Mouse (Mus musculus): ENCODE data around the gene Tnfrsf1a. TPM values are rescaled to one million over a fixed set of nuclear protein-coding genes. Genes with fewer than 3 reads are reported as not detected.

The Tnfrsf1a gene
- polyA plus RNA-seq, 1 experiment from 2014 or later = 11.3 TPM

DNA sequence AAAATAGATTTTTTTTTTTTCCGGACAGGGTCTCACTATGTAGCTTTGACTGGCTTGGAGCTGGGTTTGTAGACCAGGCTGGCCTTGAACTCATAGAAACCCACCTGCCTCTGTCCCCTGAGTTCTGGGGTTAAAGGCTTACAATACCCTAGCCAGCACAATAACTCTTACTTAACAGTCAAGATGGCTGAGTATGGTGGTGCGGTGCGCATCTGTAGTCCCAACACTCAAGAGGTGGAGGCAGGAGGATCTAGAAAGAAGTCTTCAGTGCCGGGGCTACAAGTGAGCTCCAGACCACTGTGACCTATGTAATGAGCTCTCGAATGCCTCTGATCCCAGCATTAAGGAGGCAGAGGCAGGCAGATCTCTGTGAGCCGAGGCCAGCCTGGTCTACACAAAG lies 62.5 kb downstream of the Tnfrsf1a start:
- WGBS = 97% methylated on average over 6 of the region's 6 CpGs
- no peak overlapping the region for H3K4me3 ChIP-seq
- no peak overlapping the region for H3K9ac ChIP-seq (replicated peaks)
- H3K4me1 ChIP-seq = no peaks in the 10 kb centered on the region
- ATAC-seq (replicated peaks) = no peak
- no peaks in the 10 kb centered on the region for H3K36me3 ChIP-seq
- H3K27me3 ChIP-seq = no peaks in the 10 kb centered on the region
- no peak overlapping the region for H3K4me2 ChIP-seq (replicated peaks)
- H3K9me3 ChIP-seq = no peaks in the 10 kb centered on the region
- H3K27ac ChIP-seq (replicated peaks) = no peak overlapping the region

Other genes with a start within 250 kb of the Tnfrsf1a start
- gene Nop2, start 217.5 kb upstream of the Tnfrsf1a start, polyA plus RNA-seq (2015; fragmentation: Nextera tagmentation; extraction: Ambion mirVana) = 51.1 and 51.8 TPM in 2 replicates
- 18.9 and 21.0 TPM in 2 replicates for gene Iffo1, start 204.1 kb upstream of the Tnfrsf1a start, polyA plus RNA-seq (2015; fragmentation: Nextera tagmentation; extraction: Ambion mirVana)
- 1,461 and 1,493 TPM in 2 replicates for gene Gapdh, start 182.9 kb upstream of the Tnfrsf1a start, polyA plus RNA-seq (2015; fragmentation: Nextera tagmentation; extraction: Ambion mirVana)
- 98.5 and 99.5 TPM in 2 replicates for gene Ncapd2, start 157.7 kb upstream of the Tnfrsf1a start, polyA plus RNA-seq (2015; fragmentation: Nextera tagmentation; extraction: Ambion mirVana)
- 155 and 158 TPM in 2 replicates for gene Mrpl51, start 157.6 kb upstream of the Tnfrsf1a start, polyA plus RNA-seq (2015; fragmentation: Nextera tagmentation; extraction: Ambion mirVana)
- 5.6 and 6.0 TPM in 2 replicates for gene Vamp1, start 133.8 kb upstream of the Tnfrsf1a start, polyA plus RNA-seq (2015; fragmentation: Nextera tagmentation; extraction: Ambion mirVana)
- gene Tapbpl, start 117.5 kb upstream of the Tnfrsf1a start, polyA plus RNA-seq (2015; fragmentation: Nextera tagmentation; extraction: Ambion mirVana) = 3.0 and 3.2 TPM in 2 replicates
- 1.3 and 2.3 TPM in 2 replicates for gene Cd27, start 112.4 kb upstream of the Tnfrsf1a start, polyA plus RNA-seq (2015; fragmentation: Nextera tagmentation; extraction: Ambion mirVana)
- not detected in 2 replicates for gene Tuba3a, start 63.3 kb upstream of the Tnfrsf1a start, polyA plus RNA-seq (2015; fragmentation: Nextera tagmentation; extraction: Ambion mirVana)
- gene Ltbr, start 35.5 kb upstream of the Tnfrsf1a start, polyA plus RNA-seq (2015; fragmentation: Nextera tagmentation; extraction: Ambion mirVana) = 10.8 and 11.5 TPM in 2 replicates
- gene Scnn1a, start 28.7 kb upstream of the Tnfrsf1a start, polyA plus RNA-seq (2015; fragmentation: Nextera tagmentation; extraction: Ambion mirVana) = 0.20 and 0.25 TPM in 2 replicates
- gene Plekhg6, start 31.4 kb downstream of the Tnfrsf1a start, polyA plus RNA-seq (2015; fragmentation: Nextera tagmentation; extraction: Ambion mirVana) = 0.06 and 0.10 TPM in 2 replicates
- 75.6 and 81.6 TPM in 2 replicates for gene Cd9, start 145.4 kb downstream of the Tnfrsf1a start, polyA plus RNA-seq (2015; fragmentation: Nextera tagmentation; extraction: Ambion mirVana)
- gene Vwf, start 197.4 kb downstream of the Tnfrsf1a start, polyA plus RNA-seq (2015; fragmentation: Nextera tagmentation; extraction: Ambion mirVana) = 6.5 and 8.4 TPM in 2 replicates